Mouse (Mus musculus) C2C12 (cell line): ENCODE data around the gene Krt32. TPM values are rescaled to one million over a fixed set of nuclear protein-coding genes. Genes with fewer than 3 reads are reported as not detected.
A peak's percentile ranks its signal among the peaks of the same experiment; 100 is the strongest.

Source experiments
- H3K27me3 ChIP-seq: one replicate; pipeline ENCODE4 v1.6.1; 2011; ENCODE audit not compliant: control insufficient read depth, insufficient read depth, insufficient read length
- H3K36me3 ChIP-seq: one replicate; pipeline ENCODE4 v1.6.1; 2011; ENCODE audit not compliant: control insufficient read depth, insufficient read depth
- H3K4me3 ChIP-seq: one replicate; pipeline ENCODE4 v1.5.1; 2011; ENCODE audit warnings: mild to moderate bottlenecking, control low read depth; ENCODE audit not compliant: poor library complexity, insufficient read depth, severe bottlenecking
- H3K79me2 ChIP-seq: one replicate; pipeline ENCODE4 v1.6.1; 2011; ENCODE audit not compliant: control insufficient read depth, insufficient read depth
- H3K79me3 ChIP-seq: one replicate; pipeline ENCODE4 v1.6.1; 2011; ENCODE audit warnings: low read depth, control low read depth
- H3ac ChIP-seq: one replicate; pipeline ENCODE3; 2011; ENCODE audit warnings: low read depth; ENCODE audit not compliant: control insufficient read depth, insufficient read length
- CEBPB ChIP-seq: IDR thresholded peaks from one replicate; pipeline ENCODE4 v1.6.1; 2011; ENCODE audit warnings: low read depth, mild to moderate bottlenecking, control low read depth, moderate library complexity
- CTCF ChIP-seq: IDR thresholded peaks from one replicate; pipeline ENCODE4 v1.5.1; 2011; ENCODE audit not compliant: control insufficient read depth, insufficient read depth, insufficient read length
- FOSL1 ChIP-seq: IDR thresholded peaks from one replicate; pipeline ENCODE4 v1.8.0; 2011; ENCODE audit warnings: mild to moderate bottlenecking, low read length; ENCODE audit not compliant: poor library complexity, insufficient read depth, severe bottlenecking
- MAX ChIP-seq: IDR thresholded peaks from one replicate; pipeline ENCODE4 v1.6.1; 2011; ENCODE audit warnings: mild to moderate bottlenecking, control low read depth
- MYOD1 ChIP-seq: IDR thresholded peaks from one replicate; pipeline ENCODE4 v1.6.1; 2011; ENCODE audit warnings: low read depth; ENCODE audit not compliant: control insufficient read depth, insufficient read length
- MYOG ChIP-seq: IDR thresholded peaks from one replicate; pipeline ENCODE4 v1.6.1; 2011; ENCODE audit not compliant: control insufficient read depth, insufficient read length; ENCODE audit errors: extremely low read depth
- USF1 ChIP-seq: IDR thresholded peaks from one replicate; pipeline ENCODE4 v1.6.1; 2011; ENCODE audit warnings: low read depth, mild to moderate bottlenecking, control low read depth, moderate library complexity
- polyA plus RNA-seq: library from polyadenylated mRNA; unstranded; fragments of >200 nt; fragmentation: generic; extraction: Trizol; gene quantifications from one replicate; pipeline ENCODE4 v1.2.1, GENCODE M21; 2012; ENCODE audit warnings: missing spikeins

Gene Krt32
- polyA plus RNA-seq, 1 experiment, result not detected

GRCm38 (mm10) chr11:100066236-100067010 is 21.6 kb downstream of the Krt32 start:
- no peaks in the 10 kb centered on the region for H3K27me3 ChIP-seq
- no peak overlapping the region for H3ac ChIP-seq
- H3K79me2 ChIP-seq, result no peaks in the 10 kb centered on the region
- TF ChIP-seq MAX, result no peak
- TF ChIP-seq FOSL1, result no peak
- no peak for TF ChIP-seq CTCF
- TF ChIP-seq MYOD1, result no peak
- no peak for TF ChIP-seq USF1
- TF ChIP-seq CEBPB, result no peak
- TF ChIP-seq MYOG, result no peak
- no peak overlapping the region for H3K4me3 ChIP-seq
- H3K79me3 ChIP-seq, result no peaks in the 10 kb centered on the region
- H3K36me3 ChIP-seq, result no peaks in the 10 kb centered on the region

- Histone ChIP-seq H3K4me3 (no peak overlapping the region), H3K36me3 (no peaks in the 10 kb centered on the region), H3ac (no peak overlapping the region), H3K79me3 (no peaks in the 10 kb centered on the region), H3K27me3 (no peaks in the 10 kb centered on the region), H3K79me2 (no peaks in the 10 kb centered on the region)
- no peak for TF ChIP-seq MYOG
Measured at GRCm38 (mm10) chr11:100058875-100059274, 29.2 kb downstream of the Krt32 start.

GRCm38 (mm10) chr11:100055686-100056655 is 32.1 kb downstream of the Krt32 start:
- no peaks in the 10 kb centered on the region for H3K36me3 ChIP-seq
- no peak overlapping the region for H3K4me3 ChIP-seq
- H3K79me2 ChIP-seq, result no peaks in the 10 kb centered on the region
- peak overlapping the region; percentile 43 for H3ac ChIP-seq
- no peaks in the 10 kb centered on the region for H3K27me3 ChIP-seq
- H3K79me3 ChIP-seq, result no peaks in the 10 kb centered on the region
- TF ChIP-seq MAX, result no peak
- TF ChIP-seq CTCF, result no peak
- TF ChIP-seq FOSL1, result peak; percentile 99
- TF ChIP-seq MYOD1, result peak; percentile 72
- TF ChIP-seq USF1, result no peak
- TF ChIP-seq MYOG, result no peak
- TF ChIP-seq CEBPB, result peak; percentile 69

GRCm38 (mm10) chr11:100050451-100050850 is 37.6 kb downstream of the Krt32 start, which contains the start of gene Krt31:
Gene Krt31 (minus strand): TSS chr11:100050551.
- Histone ChIP-seq H3K79me3 (no peaks in the 10 kb centered on the region), H3K27me3 (no peaks in the 10 kb centered on the region), H3K36me3 (no peaks in the 10 kb centered on the region), H3ac (no peak within 1 kb of the TSS), H3K4me3 (no peak within 1 kb of the TSS), H3K79me2 (no peaks in the 10 kb centered on the region)
- TF ChIP-seq USF1 (no peak), FOSL1 (no peak), MYOG (no peak), CEBPB (no peak), MYOD1 (no peak), CTCF (no peak)

- Histone ChIP-seq H3K4me3 (no peak overlapping the region), H3K79me3 (no peaks in the 10 kb centered on the region), H3K27me3 (no peaks in the 10 kb centered on the region), H3K36me3 (no peaks in the 10 kb centered on the region), H3K79me2 (no peaks in the 10 kb centered on the region), H3ac (no peak overlapping the region)
- TF ChIP-seq FOSL1, result no peak
- no peak for TF ChIP-seq MYOD1
- TF ChIP-seq MAX, result no peak
- TF ChIP-seq USF1, result no peak
- TF ChIP-seq MYOG, result no peak
- no peak for TF ChIP-seq CTCF
- TF ChIP-seq CEBPB, result no peak
Measured at GRCm38 (mm10) chr11:100047193-100047592, 40.8 kb downstream of the Krt32 start.

- Histone ChIP-seq H3ac (no peak overlapping the region), H3K27me3 (no peaks in the 10 kb centered on the region), H3K79me2 (no peaks in the 10 kb centered on the region), H3K4me3 (no peak overlapping the region), H3K36me3 (no peaks in the 10 kb centered on the region), H3K79me3 (no peaks in the 10 kb centered on the region)
- TF ChIP-seq CEBPB (no peak), MYOD1 (peak; percentile 60)
Measured at GRCm38 (mm10) chr11:100046303-100046866, 41.6 kb downstream of the Krt32 start.
